Mouse (Mus musculus) C2C12 (cell line): ENCODE measurements around the gene Tuba1a.

Experiments used
- CEBPB ChIP-seq: IDR thresholded peaks from one replicate; pipeline ENCODE4 v1.6.1; 2011; ENCODE audit warnings: low read depth, mild to moderate bottlenecking, control low read depth, moderate library complexity
- CTCF ChIP-seq: IDR thresholded peaks from one replicate; pipeline ENCODE4 v1.5.1; 2011; ENCODE audit not compliant: control insufficient read depth, insufficient read depth, insufficient read length
- MAX ChIP-seq: IDR thresholded peaks from one replicate; pipeline ENCODE4 v1.6.1; 2011; ENCODE audit warnings: mild to moderate bottlenecking, control low read depth
- MYOD1 ChIP-seq: IDR thresholded peaks from one replicate; pipeline ENCODE4 v1.6.1; 2011; ENCODE audit warnings: low read depth; ENCODE audit not compliant: control insufficient read depth, insufficient read length
- USF1 ChIP-seq: IDR thresholded peaks from one replicate; pipeline ENCODE4 v1.6.1; 2011; ENCODE audit warnings: low read depth, mild to moderate bottlenecking, control low read depth, moderate library complexity

GRCm38 (mm10) chr15:98952063-98952455 is 1.4 kb downstream of the Tuba1a start:
- no peak for TF ChIP-seq CTCF
- TF ChIP-seq USF1 = no peak
- TF ChIP-seq MAX = peak; percentile 38
- TF ChIP-seq MYOD1 = no peak
- TF ChIP-seq CEBPB = no peak
